Mouse (Mus musculus): Measurements from ENCODE around the gene Tns2. TPM values are rescaled to one million over a fixed set of nuclear protein-coding genes. Genes with fewer than 3 reads are reported as not detected.

Tns2 gene
- total and polyA plus RNA-seq, 2 experiments from 2014 or later, result 24.6 to 57.9 TPM

DNA sequence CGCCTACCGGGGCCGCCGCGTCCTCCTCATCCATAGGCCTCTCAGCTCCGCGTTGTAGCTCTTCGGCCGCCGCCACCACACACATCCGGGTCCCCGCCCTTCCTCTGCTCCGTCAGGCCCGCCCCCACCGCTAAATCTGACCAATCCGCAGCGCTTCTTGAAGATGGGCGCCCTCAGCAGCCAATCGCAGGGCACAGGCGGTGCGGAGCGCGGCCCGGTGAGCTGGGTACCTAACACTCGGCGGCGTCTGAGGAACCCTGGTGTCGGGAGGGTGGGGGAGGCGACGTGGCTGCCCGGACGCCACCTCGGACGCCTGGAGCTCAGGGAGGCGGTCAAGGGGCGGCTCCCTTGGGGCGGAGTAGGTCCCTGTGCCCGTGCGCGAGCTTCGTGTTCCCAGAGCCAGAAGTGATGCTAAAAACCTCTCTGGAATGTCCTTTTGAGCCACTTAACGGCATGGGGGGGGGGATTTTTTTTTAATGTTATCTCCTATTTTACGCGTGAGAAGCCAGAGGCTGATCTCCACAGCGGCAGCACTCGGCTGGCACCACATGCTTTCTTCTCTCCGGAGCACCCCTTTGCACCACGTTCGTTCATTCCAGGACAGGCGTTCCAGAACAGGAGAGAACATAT is 36.0 kb downstream of the Tns2 start, which contains the start of gene Spryd3:
Gene Spryd3 (minus strand): TSS at position 106 of the 630 bp plus-strand sequence.
- peak within 1 kb of the TSS; percentile 90 for H3K4me2 ChIP-seq (ENCODE audit: low read depth, low read length)
- no peaks in the 10 kb centered on the region for H3K27me3 ChIP-seq (ENCODE audit: control insufficient read depth, insufficient read depth, low read length)
- DNase-seq (ENCODE audit: low spot score) (peak; percentile 92), ATAC-seq (ENCODE audit: insufficient read depth, low read depth) (peak; percentile 100)
- H3K4me3 ChIP-seq (ENCODE audit: low read depth, low read length), result peak within 1 kb of the TSS; percentile 88
- H3K27ac ChIP-seq (ENCODE audit: low read depth), result peak within 1 kb of the TSS; percentile 27
- peaks cover 18% of the 10 kb centered on the region for H3K36me3 ChIP-seq (replicated peaks; ENCODE audit: control insufficient read depth, insufficient read depth, low read length)
- peak within 1 kb of the TSS; percentile 87 for H3K9ac ChIP-seq (replicated peaks; ENCODE audit: low read depth, low read length)
- H3K9me3 ChIP-seq (replicated peaks; ENCODE audit: control insufficient read depth, low read length), result no peaks in the 10 kb centered on the region
- TF ChIP-seq CTCF (IDR thresholded peaks at IDR 0.05; ENCODE audit: low read depth) (no peak), EP300 (IDR thresholded peaks at IDR 0.05; ENCODE audit: low read depth) (peak; percentile 42; the same call in 1 of the 2 replicates)
- H3K4me1 ChIP-seq (ENCODE audit: control insufficient read depth, insufficient read depth), result peaks cover 10% of the 10 kb centered on the region
- under 1% methylated on average over 50 of the region's 50 CpGs for WGBS

- no peak for TF ChIP-seq CTCF (IDR thresholded peaks at IDR 0.05; ENCODE audit: low read depth)
- no peak for TF ChIP-seq EP300 (IDR thresholded peaks at IDR 0.05; ENCODE audit: low read depth)
- WGBS, result 82% methylated on average over 5 of the region's 5 CpGs
- Histone ChIP-seq H3K27ac (ENCODE audit: low read depth) (no peak overlapping the region), H3K27me3 (ENCODE audit: control insufficient read depth, insufficient read depth, low read length) (peaks cover 23% of the 10 kb centered on the region), H3K9me3 (replicated peaks; ENCODE audit: control insufficient read depth, low read length) (no peaks in the 10 kb centered on the region), H3K36me3 (replicated peaks; ENCODE audit: control insufficient read depth, insufficient read depth, low read length) (no peaks in the 10 kb centered on the region), H3K4me1 (ENCODE audit: control insufficient read depth, insufficient read depth) (peaks cover 7% of the 10 kb centered on the region), H3K4me2 (ENCODE audit: low read depth, low read length) (no peak overlapping the region), H3K4me3 (ENCODE audit: low read depth, low read length) (no peak overlapping the region), H3K9ac (replicated peaks; ENCODE audit: low read depth, low read length) (no peak overlapping the region)
- ATAC-seq (ENCODE audit: insufficient read depth, low read depth) (no peak), DNase-seq (ENCODE audit: low spot score) (no peak)
Observed at GRCm38 (mm10) chr15:102141120-102141519, 40.9 kb downstream of the Tns2 start.

GRCm38 (mm10) chr15:102142914-102143912 is 43.0 kb downstream of the Tns2 start:
- peaks cover 25% of the 10 kb centered on the region for H3K27me3 ChIP-seq (ENCODE audit: control insufficient read depth, insufficient read depth, low read length)
- no peak for ATAC-seq (ENCODE audit: insufficient read depth, low read depth)

GRCm38 (mm10) chr15:102144274-102144711 is 44.1 kb downstream of the Tns2 start, which contains the start of gene Igfbp6:
Gene Igfbp6 (plus strand): TSS chr15:102144362.
- Histone ChIP-seq H3K4me1 (ENCODE audit: control insufficient read depth, insufficient read depth) (peaks cover 4% of the 10 kb centered on the region; the same call in 1 of the 2 replicates), H3K27ac (ENCODE audit: low read depth) (0 out of 2 replicates have a peak within 1 kb of the TSS, but pooled peaks have one; percentile 0), H3K36me3 (replicated peaks; ENCODE audit: control insufficient read depth, insufficient read depth, low read length) (no peaks in the 10 kb centered on the region), H3K27me3 (ENCODE audit: control insufficient read depth, insufficient read depth, low read length) (peaks cover 25% of the 10 kb centered on the region), H3K4me3 (ENCODE audit: low read depth, low read length) (peak within 1 kb of the TSS; percentile 22), H3K9ac (replicated peaks; ENCODE audit: low read depth, low read length) (no peak within 1 kb of the TSS; the same call in 1 of the 2 replicates), H3K4me2 (ENCODE audit: low read depth, low read length) (peak within 1 kb of the TSS; percentile 27), H3K9me3 (replicated peaks; ENCODE audit: control insufficient read depth, low read length) (no peaks in the 10 kb centered on the region)
- DNase-seq (ENCODE audit: low spot score) (no peak), ATAC-seq (ENCODE audit: insufficient read depth, low read depth) (no peak)
- TF ChIP-seq EP300 (IDR thresholded peaks at IDR 0.05; ENCODE audit: low read depth) (no peak), CTCF (IDR thresholded peaks at IDR 0.05; ENCODE audit: low read depth) (no peak)
- 17% methylated on average over 22 of the region's 22 CpGs for WGBS

More at GRCm38 (mm10) chr15:102142914-102143912, 43.0 kb downstream of the Tns2 start:
- 54% methylated on average over 23 of the region's 23 CpGs for WGBS
- Histone ChIP-seq H3K36me3 (replicated peaks; ENCODE audit: control insufficient read depth, insufficient read depth, low read length) (no peaks in the 10 kb centered on the region), H3K4me3 (ENCODE audit: low read depth, low read length) (no peak overlapping the region), H3K9me3 (replicated peaks; ENCODE audit: control insufficient read depth, low read length) (no peaks in the 10 kb centered on the region), H3K4me2 (ENCODE audit: low read depth, low read length) (no peak overlapping the region), H3K4me1 (ENCODE audit: control insufficient read depth, insufficient read depth) (peaks cover 4% of the 10 kb centered on the region; the same call in 1 of the 2 replicates), H3K9ac (replicated peaks; ENCODE audit: low read depth, low read length) (no peak overlapping the region), H3K27ac (ENCODE audit: low read depth) (0 out of 2 replicates have a peak overlapping the region, but pooled peaks have one; percentile 0)
- TF ChIP-seq EP300 (IDR thresholded peaks at IDR 0.05; ENCODE audit: low read depth), result no peak
- TF ChIP-seq CTCF (IDR thresholded peaks at IDR 0.05; ENCODE audit: low read depth), result no peak
- peak; percentile 54 for DNase-seq (ENCODE audit: low spot score)

DNA sequence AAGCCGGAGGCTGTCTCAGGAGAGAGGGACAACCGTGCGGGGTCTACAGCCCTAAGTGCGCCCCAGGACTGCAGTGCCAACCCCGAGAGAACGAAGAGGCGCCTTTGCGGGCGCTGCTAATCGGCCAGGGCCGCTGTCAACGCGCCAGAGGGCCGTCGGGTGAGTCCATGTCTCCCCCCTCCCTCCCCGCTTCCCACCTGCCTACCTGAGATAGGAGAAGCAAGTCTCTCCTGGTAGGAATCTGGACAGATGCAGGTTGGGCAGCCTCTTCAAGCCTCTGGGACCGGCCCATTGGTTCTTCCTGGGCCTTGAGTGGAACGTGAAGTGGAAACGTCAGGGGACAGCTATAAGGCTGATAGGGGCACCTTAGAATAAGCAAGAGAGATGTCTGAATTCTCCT is 44.5 kb downstream of the Tns2 start:
- no peak overlapping the region for H3K27ac ChIP-seq (ENCODE audit: low read depth)
- WGBS, result 18% methylated on average over 19 of the region's 19 CpGs

More for the DNA sequence above, 44.5 kb downstream of the Tns2 start:
- no peaks in the 10 kb centered on the region for H3K9me3 ChIP-seq (replicated peaks; ENCODE audit: control insufficient read depth, low read length)
- no peak for TF ChIP-seq CTCF (IDR thresholded peaks at IDR 0.05; ENCODE audit: low read depth)
- no peak for TF ChIP-seq EP300 (IDR thresholded peaks at IDR 0.05; ENCODE audit: low read depth)
- peak overlapping the region; percentile 22 for H3K4me3 ChIP-seq (ENCODE audit: low read depth, low read length)
- DNase-seq (ENCODE audit: low spot score), result no peak
- ATAC-seq (ENCODE audit: insufficient read depth, low read depth), result no peak
- H3K9ac ChIP-seq (replicated peaks; ENCODE audit: low read depth, low read length), result no peak overlapping the region
- H3K4me1 ChIP-seq (ENCODE audit: control insufficient read depth, insufficient read depth), result peaks cover 4% of the 10 kb centered on the region; the same call in 1 of the 2 replicates
- peaks cover 25% of the 10 kb centered on the region for H3K27me3 ChIP-seq (ENCODE audit: control insufficient read depth, insufficient read depth, low read length)
- peak overlapping the region; percentile 27 for H3K4me2 ChIP-seq (ENCODE audit: low read depth, low read length)
- no peaks in the 10 kb centered on the region for H3K36me3 ChIP-seq (replicated peaks; ENCODE audit: control insufficient read depth, insufficient read depth, low read length)

Measured in heart, postnatal 0 days (tissue).